Mouse (Mus musculus) kidney, adult 9 months (tissue): ENCODE results near the gene Rcn1.

Experiments used
- DNase-seq: peaks from one replicate; pipeline ENCODE4 v3.0.0; 2022

Rcn1 gene

GRCm38 (mm10) chr2:105392514-105392913, 6.6 kb downstream of the Rcn1 start:
- DNase-seq, result no peak

- DNase-seq, result no peak
These were observed 7.7 kb downstream of the Rcn1 start for GRCm38 (mm10) chr2:105391414-105391784.

GRCm38 (mm10) chr2:105390653-105391413, 8.3 kb downstream of the Rcn1 start:
- no peak for DNase-seq

- no peak for DNase-seq
These were observed 9.9 kb downstream of the Rcn1 start for GRCm38 (mm10) chr2:105389007-105389890.

- no peak for DNase-seq
These were observed 12.7 kb downstream of the Rcn1 start for GRCm38 (mm10) chr2:105386418-105386817.

- peak; percentile 42 for DNase-seq
These were observed 14.1 kb downstream of the Rcn1 start for GRCm38 (mm10) chr2:105384998-105385397.

GRCm38 (mm10) chr2:105383063-105383462, 16.1 kb downstream of the Rcn1 start:
- no peak for DNase-seq

GRCm38 (mm10) chr2:105380757-105381319, 18.3 kb downstream of the Rcn1 start:
- no peak for DNase-seq

- DNase-seq, result no peak
These were observed 19.4 kb downstream of the Rcn1 start for GRCm38 (mm10) chr2:105379682-105380081.

- DNase-seq, result no peak
These were observed 23.4 kb downstream of the Rcn1 start for GRCm38 (mm10) chr2:105375705-105376104.

GRCm38 (mm10) chr2:105375261-105375660, 23.9 kb downstream of the Rcn1 start:
- no peak for DNase-seq

- no peak for DNase-seq
These were observed 25.5 kb downstream of the Rcn1 start for GRCm38 (mm10) chr2:105373658-105374057.

- peak; percentile 59 for DNase-seq
These were observed 26.4 kb downstream of the Rcn1 start for GRCm38 (mm10) chr2:105372727-105373126.

GRCm38 (mm10) chr2:105372156-105372555, 27.0 kb downstream of the Rcn1 start:
- DNase-seq, result no peak

- no peak for DNase-seq
These were observed 28.4 kb downstream of the Rcn1 start for GRCm38 (mm10) chr2:105370698-105371097.

- no peak for DNase-seq
These were observed 28.9 kb downstream of the Rcn1 start for GRCm38 (mm10) chr2:105370240-105370639.

GRCm38 (mm10) chr2:105367623-105368022, 31.5 kb downstream of the Rcn1 start:
- DNase-seq, result no peak

- no peak for DNase-seq
These were observed 41.1 kb downstream of the Rcn1 start for GRCm38 (mm10) chr2:105358040-105358439.

GRCm38 (mm10) chr2:105356791-105357190, 42.3 kb downstream of the Rcn1 start:
- DNase-seq, result no peak

- DNase-seq, result no peak
These were observed 50.2 kb downstream of the Rcn1 start for GRCm38 (mm10) chr2:105348886-105349285.

GRCm38 (mm10) chr2:105339993-105340392, 59.1 kb downstream of the Rcn1 start:
- peak; percentile 19 for DNase-seq

- no peak for DNase-seq
These were observed 61.8 kb downstream of the Rcn1 start for GRCm38 (mm10) chr2:105337171-105337875.
